In the genomic region with DNA sequence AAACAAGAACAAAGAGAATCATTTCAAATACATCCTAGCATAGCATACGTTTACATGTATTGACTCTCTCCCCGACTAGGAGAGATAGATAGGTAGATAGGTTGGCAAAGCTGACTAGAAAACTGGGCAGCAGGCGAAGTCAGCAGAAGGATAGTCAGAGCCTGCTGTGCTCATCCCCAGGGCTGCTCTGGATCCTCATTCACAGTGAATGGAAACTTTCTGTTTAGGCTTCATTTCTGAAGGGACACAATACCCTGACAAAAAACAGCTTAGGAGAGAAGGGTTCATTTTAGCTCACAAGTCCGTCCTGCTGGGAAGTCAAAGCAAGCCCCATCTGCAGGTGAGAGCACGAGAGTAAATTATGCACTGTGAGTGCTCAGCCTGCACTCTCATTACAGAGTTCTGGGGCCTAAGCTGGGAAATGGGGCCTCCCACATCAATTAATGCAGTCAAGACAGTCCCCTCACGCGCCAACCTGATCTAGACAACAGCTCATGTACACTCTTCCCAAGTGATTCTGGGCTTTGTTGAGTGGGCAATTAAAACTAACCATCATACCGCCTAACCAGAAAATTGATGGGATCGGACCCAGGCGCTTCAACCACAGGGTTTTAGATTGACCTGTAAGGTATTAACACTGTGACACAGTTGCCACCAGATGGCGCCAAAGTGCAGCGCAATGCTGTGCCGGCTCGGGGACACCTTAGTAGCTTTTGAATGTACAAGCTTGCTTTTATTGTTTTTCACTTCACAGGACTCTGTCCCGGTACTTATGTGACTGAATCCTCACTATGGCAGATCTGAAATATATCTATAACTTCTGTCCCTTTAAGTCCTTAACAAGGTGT, we compare ENCODE assay signal across 8 mouse cellular contexts. TPM values are rescaled to one million over a fixed set of nuclear protein-coding genes. Genes with fewer than 3 reads are reported as not detected.
DNase-seq lines count a peak whose midpoint lies in the region; ATAC-seq and TF ChIP-seq lines count a peak whose summit lies in the region.

No protein-coding gene starts in this region.

- TF ChIP-seq POLR2A in heart, adult 2 months (IDR thresholded peaks at IDR 0.05; ENCODE audit: insufficient read depth, low read depth, low read length), result no peak
- no peak for TF ChIP-seq POLR2A in spleen, adult 2 months (IDR thresholded peaks at IDR 0.05; ENCODE audit: low read depth, low read length)

- peak; percentile 99 for TF ChIP-seq CTCF in heart, adult 2 months (IDR thresholded peaks at IDR 0.05)
- peak; percentile 96 for TF ChIP-seq CTCF in spleen, adult 2 months (IDR thresholded peaks at IDR 0.05; ENCODE audit: extremely low read depth, insufficient read depth, insufficient read length, insufficient replicate concordance)

- H3K27me3 ChIP-seq in embryonic facial prominence, embryonic 12.5 days, result no peaks in the 10 kb centered on the region
- H3K27me3 ChIP-seq in heart, adult 2 months (ENCODE audit: control insufficient read depth, insufficient read depth, low read length), result no peaks in the 10 kb centered on the region
- H3K27me3 ChIP-seq in limb, embryonic 12.5 days, result no peaks in the 10 kb centered on the region
- no peaks in the 10 kb centered on the region for H3K27me3 ChIP-seq in midbrain, embryonic 15.5 days (replicated peaks)
- no peaks in the 10 kb centered on the region for H3K27me3 ChIP-seq in spleen, adult 2 months (ENCODE audit: control insufficient read depth, insufficient read depth, low read length)

- 0 out of 2 replicates have a peak, but pooled peaks have one; percentile 56 for ATAC-seq in embryonic facial prominence, embryonic 12.5 days (ENCODE audit: insufficient number of reproducible peaks, insufficient read depth, low FRiP score, low TSS enrichment)
- peak; percentile 75; the same call in 1 of the 2 replicates for ATAC-seq in limb, embryonic 12.5 days (ENCODE audit: insufficient number of reproducible peaks, insufficient read depth, low FRiP score, low TSS enrichment, low read depth)
- ATAC-seq in midbrain, embryonic 15.5 days (replicated peaks), result peak; percentile 96

- H3K9me3 ChIP-seq in embryonic facial prominence, embryonic 12.5 days, result no peaks in the 10 kb centered on the region
- H3K9me3 ChIP-seq in limb, embryonic 12.5 days, result no peaks in the 10 kb centered on the region
- no peaks in the 10 kb centered on the region for H3K9me3 ChIP-seq in midbrain, embryonic 15.5 days

- no peak overlapping the region for H3K9ac ChIP-seq in embryonic facial prominence, embryonic 12.5 days
- H3K9ac ChIP-seq in heart, adult 2 months (ENCODE audit: low read depth, low read length), result no peak overlapping the region
- H3K9ac ChIP-seq in limb, embryonic 12.5 days (replicated peaks), result no peak overlapping the region
- H3K9ac ChIP-seq in midbrain, embryonic 15.5 days, result no peak overlapping the region

- H3K27ac ChIP-seq in embryonic facial prominence, embryonic 12.5 days, result no peak overlapping the region
- H3K27ac ChIP-seq in heart, adult 2 months, result no peak overlapping the region
- no peak overlapping the region for H3K27ac ChIP-seq in limb, embryonic 12.5 days
- H3K27ac ChIP-seq in midbrain, embryonic 15.5 days, result no peak overlapping the region
- no peak overlapping the region for H3K27ac ChIP-seq in spleen, adult 2 months (ENCODE audit: insufficient read depth, low read length)

- intact Hi-C loops in heart, adult 2 months (cut with DNase I), result loop anchor here (1.0 to 10.0 kb wide), 3 partner anchors 153 to 752 kb away; partner anchors contain the start of gene Klf5

- no peaks in the 10 kb centered on the region for H3K4me1 ChIP-seq in embryonic facial prominence, embryonic 12.5 days
- H3K4me1 ChIP-seq in heart, adult 2 months (ENCODE audit: control insufficient read depth, insufficient read depth, low read length), result no peaks in the 10 kb centered on the region
- H3K4me1 ChIP-seq in limb, embryonic 12.5 days (replicated peaks), result no peaks in the 10 kb centered on the region
- H3K4me1 ChIP-seq in midbrain, embryonic 15.5 days, result no peaks in the 10 kb centered on the region
- H3K4me1 ChIP-seq in spleen, adult 2 months (ENCODE audit: control insufficient read depth, insufficient read depth, insufficient read length), result no peaks in the 10 kb centered on the region

- H3K4me2 ChIP-seq in embryonic facial prominence, embryonic 12.5 days (replicated peaks), result no peak overlapping the region
- H3K4me2 ChIP-seq in limb, embryonic 12.5 days, result no peak overlapping the region
- no peak overlapping the region for H3K4me2 ChIP-seq in midbrain, embryonic 15.5 days

- peak; percentile 84 for DNase-seq in 416B (ENCODE audit: low read depth)
- DNase-seq in adrenal gland, postnatal 36 days, result peak; percentile 85 to 88
- DNase-seq in heart, adult 2 months, result peak; percentile 64 to 83
- peak; percentile 38 to 68 for DNase-seq in kidney, adult 8-10 months
- DNase-seq in spleen, adult 2 months (ENCODE audit: low read depth in 1 of 2, low spot score in 2 of 2), result peak; percentile 34 to 71

- H3K79me2 ChIP-seq in heart, adult 2 months (replicated peaks; ENCODE audit: control insufficient read depth, insufficient read depth, low read length), result no peaks in the 10 kb centered on the region

- H3K36me3 ChIP-seq in embryonic facial prominence, embryonic 12.5 days, result peaks cover 1% of the 10 kb centered on the region
- H3K36me3 ChIP-seq in heart, adult 2 months (ENCODE audit: control insufficient read depth, insufficient read depth, low read length), result no peaks in the 10 kb centered on the region
- peaks cover 15% of the 10 kb centered on the region; the same call in 1 of the 2 replicates for H3K36me3 ChIP-seq in limb, embryonic 12.5 days
- H3K36me3 ChIP-seq in midbrain, embryonic 15.5 days (replicated peaks), result no peaks in the 10 kb centered on the region
- H3K36me3 ChIP-seq in spleen, adult 2 months (ENCODE audit: control insufficient read depth, insufficient read depth, low read length), result peaks cover 4% of the 10 kb centered on the region

- WGBS in embryonic facial prominence, embryonic 12.5 days, result 24% methylated on average over 15 of the region's 15 CpGs
- WGBS in heart, adult 2 months, result 35% methylated on average over 15 of the region's 15 CpGs
- WGBS in limb, embryonic 12.5 days, result 27% methylated on average over 15 of the region's 15 CpGs
- 16% methylated on average over 15 of the region's 15 CpGs for WGBS in midbrain, embryonic 15.5 days
- 52% methylated on average over 15 of the region's 15 CpGs for WGBS in spleen, adult 2 months

- peak; percentile 68; the same call in 1 of the 2 replicates for TF ChIP-seq EP300 in heart, adult 2 months (IDR thresholded peaks at IDR 0.05; ENCODE audit: insufficient read depth, low read depth, low read length)

- no peak overlapping the region for H3K4me3 ChIP-seq in embryonic facial prominence, embryonic 12.5 days
- H3K4me3 ChIP-seq in heart, adult 2 months, result no peak overlapping the region
- H3K4me3 ChIP-seq in limb, embryonic 12.5 days (replicated peaks), result no peak overlapping the region
- no peak overlapping the region for H3K4me3 ChIP-seq in midbrain, embryonic 15.5 days
- no peak overlapping the region for H3K4me3 ChIP-seq in spleen, adult 2 months (ENCODE audit: extremely low read depth, insufficient read depth, insufficient read length)

RNA-seq across cellular contexts. Expression of gene Dis3, which starts 42.4 kb away (rescaled TPM):
- 10 to 100 TPM; 20.0 to 23.4 TPM for total RNA-seq in adrenal gland, postnatal 36 days (2021)
- polyA plus RNA-seq in embryonic facial prominence, embryonic 12.5 days (2016; fragmentation: Nextera tagmentation; extraction: Ambion mirVana), result 41.9 and 49.2 TPM in 2 replicates
- 10 to 100 TPM in 1 of 2 experiments, 1 to 10 TPM in 1; 9.8 to 10.5 TPM for total RNA-seq in heart, adult 2 months (2021)
- polyA plus RNA-seq in heart, adult 2 months (2012; rRNA removed), result 3.0 and 5.5 TPM in 2 replicates
- polyA plus RNA-seq in limb, embryonic 12.5 days (2016; fragmentation: Nextera tagmentation; extraction: Ambion mirVana), result 45.9 and 51.5 TPM in 2 replicates
- polyA plus RNA-seq in midbrain, embryonic 15.5 days (2015; fragmentation: Nextera tagmentation; extraction: Ambion mirVana), result 20.8 and 22.5 TPM in 2 replicates
- 3.2 and 5.2 TPM in 2 replicates for polyA plus RNA-seq in spleen, adult 2 months (2012; rRNA removed)

RNA-seq across cellular contexts. Expression of gene Pibf1, which starts 42.8 kb away (rescaled TPM):
- total RNA-seq in adrenal gland, postnatal 36 days (2021), result 10 to 100 TPM in 1 of 2 experiments, 1 to 10 TPM in 1; 8.8 to 10.6 TPM
- polyA plus RNA-seq in embryonic facial prominence, embryonic 12.5 days (2016; fragmentation: Nextera tagmentation; extraction: Ambion mirVana), result 21.9 and 28.7 TPM in 2 replicates
- 1 to 10 TPM; 6.5 to 7.2 TPM for total RNA-seq in heart, adult 2 months (2021)
- polyA plus RNA-seq in heart, adult 2 months (2012; rRNA removed), result 1.8 and 4.0 TPM in 2 replicates
- 24.2 and 26.3 TPM in 2 replicates for polyA plus RNA-seq in limb, embryonic 12.5 days (2016; fragmentation: Nextera tagmentation; extraction: Ambion mirVana)
- 15.8 and 17.4 TPM in 2 replicates for polyA plus RNA-seq in midbrain, embryonic 15.5 days (2015; fragmentation: Nextera tagmentation; extraction: Ambion mirVana)
- polyA plus RNA-seq in spleen, adult 2 months (2012; rRNA removed), result 1.2 and 1.4 TPM in 2 replicates
